Mouse (Mus musculus) limb, embryonic 14.5 days (tissue): ENCODE data around the gene Rabgap1l. TPM values are rescaled to one million over a fixed set of nuclear protein-coding genes. Genes with fewer than 3 reads are reported as not detected.

Experiments used
- ATAC-seq: fragments of 200-750 bp; cut with Nextera tagmentation; 2 replicates; pipeline ENCODE4 v1.8.0; 2017; ENCODE audit warnings: low read depth, moderate number of reproducible peaks, moderate TSS enrichment; ENCODE audit not compliant: low FRiP score
- DNase-seq: peaks from one replicate; pipeline ENCODE4 v3.0.0-alpha.2; 2015; ENCODE audit warnings: low spot score
- H3K27ac ChIP-seq: fragments of 300-500 bp; sonication (generic); replicated peaks from 2 replicates; pipeline ENCODE4 v1.5.1; 2014; ENCODE audit warnings: low read depth, mild to moderate bottlenecking, low read length, moderate library complexity, mixed read lengths
- H3K27me3 ChIP-seq: fragments of 300-500 bp; sonication (generic); 2 replicates; pipeline ENCODE4 v1.6.1; 2014; ENCODE audit warnings: low read length, mixed read lengths; ENCODE audit not compliant: control insufficient read depth, insufficient read depth
- H3K36me3 ChIP-seq: fragments of 300-500 bp; sonication (generic); 2 replicates; pipeline ENCODE4 v1.6.1; 2014; ENCODE audit warnings: mild to moderate bottlenecking, low read length, moderate library complexity, mixed read lengths; ENCODE audit not compliant: control insufficient read depth, insufficient read depth
- H3K4me1 ChIP-seq: fragments of 300-500 bp; sonication (generic); 2 replicates; pipeline ENCODE4 v1.6.1; 2014; ENCODE audit warnings: antibody characterized with exemption, low read length, mixed read lengths; ENCODE audit not compliant: control insufficient read depth, insufficient read depth
- H3K4me2 ChIP-seq: fragments of 300-500 bp; sonication (generic); replicated peaks from 2 replicates; pipeline ENCODE4 v1.6.1; 2014; ENCODE audit warnings: low read depth, mild to moderate bottlenecking, low read length, moderate library complexity; ENCODE audit not compliant: severe bottlenecking
- H3K4me3 ChIP-seq: fragments of 300-500 bp; sonication (generic); replicated peaks from 2 replicates; pipeline ENCODE4 v1.5.1; 2014; ENCODE audit warnings: low read length
- H3K9ac ChIP-seq: fragments of 300-500 bp; sonication (generic); 2 replicates; pipeline ENCODE4 v1.6.1; 2014; ENCODE audit warnings: mild to moderate bottlenecking, low read depth, low read length, moderate library complexity; ENCODE audit not compliant: severe bottlenecking
- H3K9me3 ChIP-seq: fragments of 300-500 bp; sonication (generic); 2 replicates; pipeline ENCODE4 v1.6.1; 2016; ENCODE audit warnings: low read length; ENCODE audit not compliant: control insufficient read depth
- POLR2A ChIP-seq: fragments of 200-500 bp; IDR thresholded peaks from 2 replicates; pipeline ENCODE4 v1.8.0; 2012; ENCODE audit warnings: inconsistent platforms, mild to moderate bottlenecking, moderate library complexity, borderline replicate concordance; ENCODE audit not compliant: insufficient read depth, insufficient read length; ENCODE audit errors: extremely low read depth
- WGBS: fragments of 180-500 bp; shearing (Covaris S2); extraction: QIAGEN DNeasy Blood & Tissue Kit; methylation state at CpG from one replicate; pipeline ENCODE4 v1.1.7; 2014; 5-methylcytosine and 5-hydroxymethylcytosine counted together
- polyA plus RNA-seq, 2 experiments: library from polyadenylated mRNA; depleted of rRNA in 1 of 2; stranded (reverse) in 1 of 2; unstranded in 1 of 2; fragments of >200 nt; fragmentation: Nextera tagmentation in 1 of 2; extraction: Ambion mirVana in 1 of 2; gene quantifications; 2 replicates each; pipeline versions ENCODE4 v1.2.1 to v1.2.3; 2012 to 2014

The Rabgap1l gene
- polyA plus RNA-seq, 2 experiments, result 13.3 to 19.3 TPM

- no peak for TF ChIP-seq POLR2A
- H3K4me3 ChIP-seq, result no peak overlapping the region
- no peaks in the 10 kb centered on the region for H3K4me1 ChIP-seq
- no peak for DNase-seq
- H3K4me2 ChIP-seq, result no peak overlapping the region
- H3K36me3 ChIP-seq, result no peaks in the 10 kb centered on the region
- ATAC-seq, result no peak
- 74% methylated on average over 2 of the region's 2 CpGs for WGBS
- no peak overlapping the region for H3K27ac ChIP-seq
- H3K9me3 ChIP-seq, result no peaks in the 10 kb centered on the region
- no peaks in the 10 kb centered on the region for H3K27me3 ChIP-seq
- no peak overlapping the region for H3K9ac ChIP-seq
Observed at GRCm38 (mm10) chr1:160451663-160452062, 341.3 kb downstream of the Rabgap1l start.

- Histone ChIP-seq H3K27ac (no peak overlapping the region), H3K4me1 (no peaks in the 10 kb centered on the region), H3K9ac (no peak overlapping the region), H3K4me3 (no peak overlapping the region), H3K27me3 (no peaks in the 10 kb centered on the region), H3K36me3 (no peaks in the 10 kb centered on the region), H3K9me3 (no peaks in the 10 kb centered on the region), H3K4me2 (no peak overlapping the region)
- ATAC-seq (no peak), DNase-seq (no peak)
- 53% methylated on average over 2 of the region's 2 CpGs for WGBS
- no peak for TF ChIP-seq POLR2A
Observed at GRCm38 (mm10) chr1:160448681-160449080, 344.3 kb downstream of the Rabgap1l start.

DNA sequence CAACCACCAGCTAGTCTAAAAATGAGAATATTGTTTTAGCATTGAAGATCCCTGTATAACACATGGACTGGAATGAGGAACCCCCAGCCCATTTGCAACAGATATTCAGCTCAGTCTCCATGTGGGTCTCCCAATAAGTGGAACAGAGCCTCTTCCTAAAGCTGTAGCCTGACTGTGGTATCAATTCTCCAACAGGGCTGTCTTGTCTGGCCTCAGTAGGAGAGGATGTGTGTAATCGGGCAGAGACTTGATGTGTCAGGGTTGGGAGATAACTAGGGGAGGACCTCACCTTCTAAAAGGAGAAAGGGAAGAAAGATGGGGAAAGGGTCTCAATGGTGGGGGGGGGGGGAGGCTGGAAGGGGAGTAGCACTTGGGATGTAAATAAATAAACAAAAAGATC, 346.2 kb downstream of the Rabgap1l start:
- no peaks in the 10 kb centered on the region for H3K4me1 ChIP-seq
- H3K27me3 ChIP-seq, result no peaks in the 10 kb centered on the region
- ATAC-seq (no peak), DNase-seq (no peak)
- no peak for TF ChIP-seq POLR2A
- no peak overlapping the region for H3K27ac ChIP-seq
- 70% methylated on average over 1 of the region's 1 CpGs for WGBS
- no peak overlapping the region for H3K4me3 ChIP-seq
- H3K36me3 ChIP-seq, result no peaks in the 10 kb centered on the region
- no peaks in the 10 kb centered on the region for H3K9me3 ChIP-seq
- no peak overlapping the region for H3K9ac ChIP-seq
- no peak overlapping the region for H3K4me2 ChIP-seq

GRCm38 (mm10) chr1:160443506-160443905, 349.5 kb downstream of the Rabgap1l start:
- no peaks in the 10 kb centered on the region for H3K27me3 ChIP-seq
- no peaks in the 10 kb centered on the region for H3K4me1 ChIP-seq
- H3K4me3 ChIP-seq, result no peak overlapping the region
- WGBS, result 73% methylated on average over 1 of the region's 1 CpGs
- H3K27ac ChIP-seq, result no peak overlapping the region
- H3K4me2 ChIP-seq, result no peak overlapping the region
- DNase-seq, result no peak
- no peak for TF ChIP-seq POLR2A
- H3K9me3 ChIP-seq, result no peaks in the 10 kb centered on the region
- H3K9ac ChIP-seq, result no peak overlapping the region
- ATAC-seq, result no peak
- no peaks in the 10 kb centered on the region for H3K36me3 ChIP-seq

DNA sequence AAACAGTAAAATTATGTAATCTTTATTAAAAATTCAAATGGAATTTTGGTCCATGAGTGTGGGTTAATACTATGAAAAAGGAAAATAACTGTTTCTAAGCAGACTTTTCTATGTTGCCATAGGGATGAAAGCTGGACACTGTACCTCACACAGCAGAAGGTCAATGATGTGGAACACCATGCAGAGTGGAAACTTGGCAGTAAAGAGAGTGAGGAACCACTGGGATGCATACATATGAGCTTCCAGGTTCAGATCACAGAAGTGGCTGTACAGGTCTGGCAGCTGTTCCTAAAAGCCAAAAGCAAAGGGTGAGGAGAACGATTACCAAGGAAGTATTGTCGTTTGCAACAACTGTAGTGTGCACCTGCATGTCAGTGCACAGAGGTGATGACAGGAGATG, 351.3 kb downstream of the Rabgap1l start:
- no peaks in the 10 kb centered on the region for H3K4me1 ChIP-seq
- no peak for TF ChIP-seq POLR2A
- ATAC-seq (no peak), DNase-seq (no peak)
- H3K4me3 ChIP-seq, result no peak overlapping the region
- no peak overlapping the region for H3K4me2 ChIP-seq
- no peak overlapping the region for H3K9ac ChIP-seq
- WGBS, result 66% methylated on average over 2 of the region's 2 CpGs
- H3K36me3 ChIP-seq, result no peaks in the 10 kb centered on the region
- H3K27me3 ChIP-seq, result no peaks in the 10 kb centered on the region
- H3K27ac ChIP-seq, result no peak overlapping the region
- no peaks in the 10 kb centered on the region for H3K9me3 ChIP-seq

DNA sequence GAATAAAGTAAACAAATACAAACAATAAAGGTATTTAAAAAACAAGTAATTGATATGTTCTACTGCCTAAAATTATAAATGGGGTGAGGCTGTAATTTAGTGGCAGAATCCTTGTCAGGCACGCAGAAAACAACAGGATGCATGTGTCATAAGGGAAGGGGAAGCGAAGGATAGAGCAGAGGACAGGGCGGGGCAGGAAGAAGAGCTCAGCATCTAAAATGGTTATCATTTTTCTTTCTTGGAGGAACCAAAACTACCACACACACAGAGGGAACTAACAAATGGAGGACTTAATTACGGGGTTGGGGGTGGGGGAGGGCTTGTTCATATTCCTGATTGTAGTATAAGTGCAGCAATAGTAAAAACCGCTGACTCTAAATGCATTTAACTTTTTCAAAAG, 351.9 kb downstream of the Rabgap1l start:
- Histone ChIP-seq H3K4me3 (no peak overlapping the region), H3K9me3 (no peaks in the 10 kb centered on the region), H3K27me3 (no peaks in the 10 kb centered on the region), H3K9ac (no peak overlapping the region), H3K27ac (no peak overlapping the region), H3K4me1 (no peaks in the 10 kb centered on the region), H3K36me3 (no peaks in the 10 kb centered on the region), H3K4me2 (no peak overlapping the region)
- DNase-seq, result no peak
- TF ChIP-seq POLR2A, result no peak
- no peak for ATAC-seq
- WGBS, result 79% methylated on average over 5 of the region's 5 CpGs
